Mouse (Mus musculus) lung, adult 2 months (tissue): ENCODE measurements at regions not wholly inside any gene's neighbourhood (a gene's known extent, or its start where the extent isn't known, plus 50 kb on each side); places are given as distances from the start of the nearest gene placed in this dataset.

Source experiments
- CTCF ChIP-seq: fragments of 200-500 bp; IDR thresholded peaks from 2 replicates; pipeline ENCODE4 v1.5.1; 2011; ENCODE audit warnings: mild to moderate bottlenecking, low read length, control low read depth; ENCODE audit not compliant: insufficient read depth
- POLR2A ChIP-seq: fragments of 200-500 bp; IDR thresholded peaks from 2 replicates; pipeline ENCODE4 v1.6.1; 2011; ENCODE audit warnings: low read depth, mild to moderate bottlenecking, control low read depth, low read length, borderline replicate concordance; ENCODE audit errors: extremely low read depth

- TF ChIP-seq CTCF: peak; percentile 45
- TF ChIP-seq POLR2A: no peak
Observed at GRCm38 (mm10) chr15:25047875-25048274, 365.7 kb downstream of the Basp1 start.
